Mouse (Mus musculus) embryo, embryonic 11 days (tissue): Measurements from ENCODE around the gene B4galt1.

ENCODE experiments used
- DNase-seq: peaks from one replicate; pipeline ENCODE4 v3.0.0-alpha.2; 2015

The B4galt1 gene

DNA sequence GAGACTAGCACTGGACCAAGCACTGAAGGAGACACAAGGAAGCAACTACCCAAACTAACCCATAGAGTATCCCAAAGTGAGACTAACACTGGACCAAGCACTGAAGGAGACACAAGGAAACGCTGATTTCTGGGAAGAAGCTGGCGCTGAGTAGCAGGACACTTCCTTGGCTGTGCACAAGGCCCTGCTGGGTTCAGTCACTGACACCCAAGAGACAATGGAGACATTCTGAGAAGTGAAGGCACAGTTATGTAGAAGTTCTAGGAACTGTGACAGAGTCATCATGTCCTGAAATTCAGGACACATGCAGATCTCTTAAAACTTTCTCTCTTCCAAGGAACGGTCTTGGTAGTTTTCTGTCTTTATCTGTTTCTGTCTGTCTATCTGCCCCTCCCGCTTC lies 16.4 kb upstream of the B4galt1 start:
- DNase-seq, result no peak

- DNase-seq, result no peak
These were observed 14.9 kb upstream of the B4galt1 start for GRCm38 (mm10) chr4:40868554-40869232.

DNA sequence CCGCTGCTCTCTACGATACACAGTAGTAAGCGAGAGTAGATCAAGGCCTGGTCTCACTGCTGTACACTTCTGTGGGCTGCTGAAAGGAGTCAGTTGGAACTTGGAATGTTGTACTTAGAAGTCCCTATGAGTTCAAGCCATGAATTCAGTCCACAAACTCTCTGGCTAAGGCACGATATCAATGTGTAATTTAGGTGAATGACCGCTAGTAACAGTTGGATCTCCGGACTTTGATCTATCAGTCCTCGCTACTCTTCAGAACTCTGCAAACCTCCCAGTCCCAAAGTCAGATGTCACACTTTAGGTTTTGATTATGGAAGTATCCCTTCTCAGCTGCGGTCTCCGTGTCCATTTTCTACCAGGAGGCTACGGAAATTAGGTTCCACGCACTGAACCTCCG lies 10.6 kb upstream of the B4galt1 start:
- no peak for DNase-seq

- DNase-seq, result no peak
These were observed 9.5 kb upstream of the B4galt1 start for GRCm38 (mm10) chr4:40863340-40863739.

GRCm38 (mm10) chr4:40861131-40861530 lies 7.3 kb upstream of the B4galt1 start:
- no peak for DNase-seq

GRCm38 (mm10) chr4:40857824-40858346 lies 4.1 kb upstream of the B4galt1 start:
- no peak for DNase-seq

DNA sequence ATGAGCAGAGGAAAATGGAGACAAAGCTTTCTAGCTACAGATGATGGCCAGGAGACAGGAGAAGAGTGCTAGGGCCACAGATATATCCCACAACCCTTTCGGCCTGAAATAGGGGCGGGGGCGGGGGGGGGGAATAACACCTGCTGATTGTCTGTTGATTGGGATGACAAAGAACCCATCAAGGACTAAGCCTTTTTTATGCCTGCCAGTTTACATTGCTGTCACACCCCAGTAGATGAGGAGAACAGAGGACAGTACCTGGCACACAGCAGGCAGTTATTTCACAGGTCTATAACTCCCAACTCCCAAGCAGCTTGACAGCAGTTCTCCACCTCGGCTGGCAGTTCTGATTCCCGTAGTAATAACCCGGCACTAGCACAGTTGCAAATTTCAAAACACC lies 2.8 kb upstream of the B4galt1 start:
- DNase-seq, result no peak

- DNase-seq, result peak; percentile 66
These were observed 655 bp upstream of the B4galt1 start for GRCm38 (mm10) chr4:40854387-40854933.

DNA sequence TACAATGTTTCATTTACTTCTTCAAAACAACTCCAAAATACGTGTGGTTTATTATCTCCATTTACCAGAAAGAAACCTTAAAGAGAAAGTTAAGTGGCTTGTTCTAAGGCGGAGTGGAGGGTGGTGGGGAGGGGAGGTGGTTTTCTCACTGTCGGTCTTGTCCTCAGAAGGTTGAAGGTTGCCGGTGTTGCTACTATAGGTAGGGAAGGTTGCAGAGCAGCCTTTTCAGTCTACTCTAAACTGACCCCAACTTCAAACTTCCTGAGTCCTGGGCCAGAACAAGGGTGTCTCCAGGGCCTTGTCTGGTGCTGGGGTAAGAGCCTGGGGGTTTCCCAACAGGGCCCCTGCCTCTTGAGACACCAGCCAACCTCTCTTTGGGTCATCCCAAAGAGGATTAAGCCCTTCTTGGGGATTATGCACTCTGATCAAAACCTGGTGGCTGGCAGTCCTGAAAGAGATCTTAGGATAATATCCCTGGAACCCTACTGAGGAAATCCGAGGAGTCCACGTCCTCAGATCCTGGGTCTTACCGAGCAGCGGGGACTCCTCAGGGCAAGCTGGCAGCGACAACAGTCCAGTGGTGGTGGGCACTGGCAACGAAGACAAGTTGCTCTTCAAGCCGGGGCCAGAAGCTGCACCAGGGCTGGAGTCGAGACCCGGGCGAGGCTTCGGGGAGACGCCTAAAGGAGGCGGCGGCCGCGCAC lies 792 bp downstream of the B4galt1 start:
- DNase-seq, result no peak

- peak; percentile 18 for DNase-seq
These were observed 1.5 kb downstream of the B4galt1 start for GRCm38 (mm10) chr4:40852249-40852781.

DNA sequence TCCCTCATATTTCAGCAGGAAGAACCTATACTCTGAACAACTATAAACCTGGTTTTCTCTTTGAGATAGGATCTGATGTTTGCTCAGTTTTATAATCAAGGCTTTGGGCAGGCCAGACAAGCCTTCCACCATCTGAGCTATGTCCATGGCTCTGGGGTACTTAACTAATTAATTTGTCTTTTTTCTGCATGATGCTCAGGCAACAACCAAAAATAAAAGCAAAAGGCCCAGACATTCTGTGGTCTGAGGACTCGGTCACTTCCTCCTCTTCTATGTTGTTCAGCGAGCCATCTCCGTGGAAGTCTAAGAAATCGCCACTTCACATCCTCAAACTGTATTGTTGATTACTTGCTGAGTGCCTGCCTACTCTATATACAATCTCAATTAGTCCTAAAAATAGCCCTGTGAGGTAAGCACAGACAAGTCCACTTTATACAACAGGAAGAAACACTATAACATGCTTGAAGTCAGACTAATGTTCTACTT lies 2.0 kb downstream of the B4galt1 start:
- DNase-seq, result no peak

DNA sequence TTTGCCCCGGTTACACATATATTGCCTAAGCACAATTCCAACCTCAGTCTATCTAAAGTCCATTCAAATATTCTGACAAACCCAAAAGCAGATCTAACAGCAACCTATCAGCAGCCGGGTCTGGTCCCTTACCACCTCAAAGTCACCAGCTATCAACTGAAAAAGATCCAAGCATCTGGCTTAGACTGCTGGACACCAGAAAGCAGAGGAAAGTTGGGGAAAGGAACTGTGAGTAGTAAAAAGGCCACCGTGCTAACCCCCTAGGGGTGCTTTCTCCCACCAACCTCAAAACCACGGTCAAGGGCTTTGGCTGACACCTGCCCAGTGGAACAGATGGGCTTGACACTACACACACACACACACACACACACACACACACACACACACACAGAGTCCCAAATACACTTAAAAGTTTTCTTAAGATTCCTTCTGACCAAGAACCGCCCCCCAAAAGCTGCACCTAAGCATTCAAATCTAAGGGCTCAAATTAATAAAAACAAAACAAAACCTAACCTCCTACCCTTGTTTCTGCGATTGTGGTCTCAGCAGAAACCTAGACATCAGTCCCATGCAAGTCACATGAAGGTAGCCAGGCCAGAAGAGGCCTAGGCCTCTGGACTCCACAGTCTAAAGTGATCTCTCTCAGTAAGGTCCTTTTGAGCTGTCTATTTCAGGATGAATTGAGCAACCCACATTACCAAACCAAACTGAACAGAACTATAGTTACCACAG lies 2.6 kb downstream of the B4galt1 start:
- DNase-seq, result no peak

GRCm38 (mm10) chr4:40850582-40850981 lies 3.2 kb downstream of the B4galt1 start:
- DNase-seq, result no peak

- no peak for DNase-seq
These were observed 4.3 kb downstream of the B4galt1 start for GRCm38 (mm10) chr4:40849518-40849917.

GRCm38 (mm10) chr4:40848246-40848645 lies 5.6 kb downstream of the B4galt1 start:
- DNase-seq, result no peak

- no peak for DNase-seq
These were observed 6.6 kb downstream of the B4galt1 start for GRCm38 (mm10) chr4:40847160-40847559.

- DNase-seq, result no peak
These were observed 7.5 kb downstream of the B4galt1 start for GRCm38 (mm10) chr4:40846143-40846931.

DNA sequence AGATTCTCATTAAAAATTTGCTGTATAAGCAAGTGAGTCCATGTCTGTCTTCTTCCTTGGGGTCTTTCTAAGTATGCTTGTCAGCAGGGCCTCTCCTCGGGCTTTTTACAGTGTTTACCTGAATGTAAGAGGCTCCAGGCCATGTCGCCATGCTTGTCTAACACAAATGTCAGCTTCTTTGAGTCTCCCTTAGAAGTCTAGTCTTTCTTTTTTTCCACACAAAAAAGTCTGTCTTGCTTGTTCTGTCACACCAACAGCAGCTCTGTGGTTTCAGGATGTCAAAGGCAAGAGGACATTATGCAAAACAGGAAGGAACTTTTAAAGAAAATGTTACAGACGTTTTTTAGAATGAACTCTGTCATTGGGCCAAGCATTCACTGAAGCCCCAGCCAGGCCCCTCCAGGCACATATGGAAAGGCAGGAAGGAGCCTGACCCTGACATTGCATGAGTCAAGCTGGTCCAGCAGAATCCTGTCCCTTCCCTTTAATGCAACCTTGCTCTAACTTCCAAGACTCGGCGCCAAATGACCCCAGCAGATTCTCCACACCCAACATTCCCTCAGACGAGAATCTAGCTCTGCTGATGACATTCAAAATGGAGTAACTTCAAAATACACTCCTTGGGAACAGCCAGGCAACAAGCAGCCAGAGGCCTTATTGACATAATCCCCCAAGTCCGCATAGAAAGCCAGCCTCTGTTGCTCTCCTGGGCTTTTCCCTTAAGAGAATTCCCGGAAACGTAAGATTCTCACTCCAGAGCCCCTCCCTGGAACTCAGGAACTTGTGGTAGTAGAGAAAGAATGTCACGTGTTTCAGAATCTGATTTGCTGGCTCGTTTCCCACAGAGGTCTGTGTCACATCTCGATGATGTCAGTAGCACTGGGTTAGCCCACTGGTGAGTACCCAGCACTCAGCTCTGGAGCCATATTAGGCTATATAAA lies 8.7 kb downstream of the B4galt1 start:
- peak; percentile 21 for DNase-seq

DNA sequence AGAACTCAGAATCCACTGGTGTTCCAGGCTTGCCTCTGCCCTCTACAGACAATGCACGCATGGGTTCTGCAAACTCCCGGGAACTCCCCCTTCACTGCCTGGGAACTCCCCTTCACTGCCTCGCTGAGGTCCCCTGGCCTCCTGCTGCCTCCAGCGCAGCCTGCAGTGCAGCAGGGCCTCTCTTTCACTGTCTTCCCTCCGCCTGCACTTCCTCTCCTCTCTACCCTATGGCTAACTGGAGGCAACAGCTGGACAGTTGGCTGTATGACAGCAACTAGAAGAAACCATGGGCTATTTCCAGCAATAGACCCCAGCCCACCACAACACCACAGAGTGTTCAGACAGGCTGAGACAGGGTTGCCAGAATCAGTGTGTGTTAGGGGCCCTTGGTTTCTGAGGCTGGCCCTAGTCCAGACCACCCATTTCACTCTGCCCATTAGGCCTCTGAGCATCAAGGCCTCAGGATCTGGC lies 9.5 kb downstream of the B4galt1 start:
- peak; percentile 43 for DNase-seq

- DNase-seq, result no peak
These were observed 10.1 kb downstream of the B4galt1 start for GRCm38 (mm10) chr4:40843726-40844125.

DNA sequence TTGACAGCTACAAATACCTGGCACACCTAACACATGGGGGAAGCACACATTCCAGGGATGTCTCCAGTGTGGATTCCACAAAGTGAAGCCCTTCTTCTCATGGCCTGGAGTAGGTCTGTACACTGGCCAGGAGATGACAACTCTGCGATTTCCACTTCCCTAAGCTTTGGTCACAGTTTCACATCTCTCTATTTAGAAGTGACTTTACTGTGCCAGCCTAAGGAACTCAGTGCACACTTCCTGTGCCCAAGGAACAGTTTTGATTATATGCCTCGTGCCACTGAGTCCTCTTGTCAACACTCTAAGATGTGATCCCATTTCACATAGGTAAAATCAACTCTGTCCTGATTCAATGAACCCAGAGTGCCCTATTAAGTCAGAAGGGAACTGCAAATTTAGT lies 13.4 kb downstream of the B4galt1 start:
- DNase-seq, result no peak
